Mouse (Mus musculus) ES-Bruce4 (cell line): Measurements from ENCODE around the gene Gnptg.

Experiments
- CTCF ChIP-seq: IDR thresholded peaks from one replicate; pipeline ENCODE4 v1.8.1; 2011; ENCODE audit warnings: low read depth, low read length
- POLR2A ChIP-seq: IDR thresholded peaks from one replicate; pipeline ENCODE4 v1.8.1; 2011; ENCODE audit warnings: low read length; ENCODE audit not compliant: insufficient read depth

DNA sequence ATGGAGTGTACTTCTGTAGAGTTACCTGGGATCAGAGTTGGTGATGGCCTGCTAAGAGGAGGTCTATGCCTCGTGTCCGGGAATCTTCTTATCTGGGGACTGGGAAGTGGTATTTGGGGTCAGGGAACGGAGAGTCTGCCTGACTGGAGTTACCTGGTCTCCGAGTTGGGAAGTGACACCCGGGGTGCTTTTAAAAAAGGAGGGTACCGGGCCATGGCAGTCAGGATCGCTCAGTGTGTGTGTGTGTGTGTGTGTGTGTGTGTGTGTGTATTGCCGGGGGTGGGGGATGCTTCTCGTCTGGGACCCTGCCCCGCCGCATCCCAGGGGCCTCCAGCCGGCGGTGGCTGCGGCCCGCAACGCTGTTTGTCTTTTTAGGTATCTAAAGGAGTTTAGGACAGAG lies 50.8 kb downstream of the Gnptg start:
- TF ChIP-seq CTCF (no peak), POLR2A (no peak)
